Mouse (Mus musculus) ES-CJ7 (cell line): Measurements from ENCODE around the gene Stap2.

Source experiments
- DNase-seq: peaks from one replicate; pipeline ENCODE4 v3.0.0; 2011; ENCODE audit warnings: low read depth, low spot score

Stap2 gene

GRCm38 (mm10) chr17:56024931-56025330, 19.5 kb upstream of the Stap2 start:
- DNase-seq = no peak

- DNase-seq = no peak
Measured at GRCm38 (mm10) chr17:56024476-56024875, 19.1 kb upstream of the Stap2 start.

DNA sequence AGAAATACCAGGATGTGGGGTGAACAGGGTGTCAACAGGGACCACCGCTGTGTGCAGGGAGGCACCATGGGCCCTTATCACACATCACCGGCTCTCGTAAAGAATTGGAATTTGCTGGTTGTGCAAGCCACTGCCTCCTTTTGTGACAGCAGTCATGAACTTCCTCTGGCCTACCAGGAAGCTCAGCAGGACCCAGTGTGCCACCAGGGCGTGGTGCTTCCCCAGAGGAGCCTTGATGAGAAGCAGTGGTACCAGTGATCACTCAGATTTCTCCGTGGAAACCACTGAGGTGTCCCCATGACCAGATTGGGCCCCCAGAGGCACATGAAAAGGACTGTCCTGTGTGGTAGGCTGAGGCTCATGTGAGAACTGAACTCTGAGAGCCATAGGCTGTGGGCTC, 18.0 kb upstream of the Stap2 start:
- no peak for DNase-seq

GRCm38 (mm10) chr17:56022989-56023290, 17.6 kb upstream of the Stap2 start:
- DNase-seq = no peak

DNA sequence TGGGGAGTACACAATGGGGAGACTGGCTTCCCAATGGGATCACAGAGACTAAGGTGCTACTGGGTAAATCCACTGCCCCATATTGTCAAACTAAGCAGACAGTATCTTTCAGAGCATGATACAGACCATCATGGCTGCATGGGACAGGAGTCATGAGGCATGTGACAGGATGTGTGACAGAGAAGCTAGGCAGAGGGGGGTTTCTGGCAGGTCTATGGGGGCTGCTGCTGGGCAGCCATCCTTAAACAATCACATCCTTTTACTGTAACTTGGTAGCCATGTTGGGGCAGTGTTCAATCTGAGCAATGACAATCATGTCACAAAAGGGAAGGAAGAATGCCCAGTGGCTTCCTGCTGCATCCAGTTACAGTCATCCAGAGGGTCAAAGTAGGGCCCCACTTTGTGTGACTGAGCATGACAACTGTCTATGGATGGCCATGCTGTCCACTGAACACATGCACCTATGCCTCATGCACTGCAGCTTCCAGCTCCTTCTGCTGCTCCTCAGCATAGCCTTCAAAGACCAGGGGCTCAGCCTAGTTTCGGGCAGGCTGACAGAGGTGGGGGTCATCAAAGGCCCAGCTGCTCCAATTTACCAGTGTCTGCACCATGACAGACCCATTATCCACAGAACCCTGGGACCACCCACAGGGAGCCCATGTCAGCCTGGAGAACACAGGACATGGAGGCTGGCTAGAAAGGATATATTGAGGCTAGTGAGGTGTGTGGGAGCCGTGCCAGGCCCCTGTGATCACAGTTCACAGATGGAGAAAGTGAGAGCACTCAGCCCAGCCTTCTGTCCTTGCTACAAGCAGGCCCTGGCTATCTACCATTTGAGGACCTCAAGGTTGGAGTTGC, 17.0 kb upstream of the Stap2 start:
- DNase-seq = no peak

- no peak for DNase-seq
Measured at GRCm38 (mm10) chr17:56021161-56021910, 16.0 kb upstream of the Stap2 start.

DNA sequence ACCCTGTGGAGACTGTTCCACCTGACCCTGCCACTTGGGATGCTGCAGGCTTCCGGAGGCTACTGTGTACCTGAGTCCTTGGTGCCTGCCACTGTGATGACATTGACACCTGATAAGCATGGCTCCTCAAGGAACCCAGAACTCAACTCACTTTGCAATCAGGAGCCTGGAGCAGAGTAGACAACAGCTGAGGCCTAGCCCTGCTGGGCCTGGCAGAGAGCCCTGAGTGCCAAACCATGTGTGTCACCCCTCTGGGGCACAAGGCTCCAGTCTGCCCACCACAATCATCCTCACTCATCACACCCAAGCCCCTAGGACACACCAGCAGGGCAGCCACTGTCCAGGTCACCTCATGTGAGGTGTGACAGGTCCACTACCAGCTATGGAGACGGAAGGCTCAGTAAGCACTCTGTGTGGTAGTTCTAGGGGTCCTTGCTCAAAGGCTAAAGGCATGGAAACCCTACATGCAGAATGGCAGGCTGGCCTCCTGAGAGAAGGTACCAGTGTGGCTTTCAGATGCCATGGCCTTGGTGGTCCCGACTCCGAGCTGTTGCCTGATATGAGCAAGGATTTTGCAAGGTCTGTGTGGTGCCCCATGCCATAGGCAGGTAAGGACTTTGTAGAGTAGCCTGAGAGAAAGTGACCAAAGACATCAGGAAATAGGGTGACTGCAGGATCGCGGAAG, 15.2 kb upstream of the Stap2 start:
- DNase-seq = no peak

DNA sequence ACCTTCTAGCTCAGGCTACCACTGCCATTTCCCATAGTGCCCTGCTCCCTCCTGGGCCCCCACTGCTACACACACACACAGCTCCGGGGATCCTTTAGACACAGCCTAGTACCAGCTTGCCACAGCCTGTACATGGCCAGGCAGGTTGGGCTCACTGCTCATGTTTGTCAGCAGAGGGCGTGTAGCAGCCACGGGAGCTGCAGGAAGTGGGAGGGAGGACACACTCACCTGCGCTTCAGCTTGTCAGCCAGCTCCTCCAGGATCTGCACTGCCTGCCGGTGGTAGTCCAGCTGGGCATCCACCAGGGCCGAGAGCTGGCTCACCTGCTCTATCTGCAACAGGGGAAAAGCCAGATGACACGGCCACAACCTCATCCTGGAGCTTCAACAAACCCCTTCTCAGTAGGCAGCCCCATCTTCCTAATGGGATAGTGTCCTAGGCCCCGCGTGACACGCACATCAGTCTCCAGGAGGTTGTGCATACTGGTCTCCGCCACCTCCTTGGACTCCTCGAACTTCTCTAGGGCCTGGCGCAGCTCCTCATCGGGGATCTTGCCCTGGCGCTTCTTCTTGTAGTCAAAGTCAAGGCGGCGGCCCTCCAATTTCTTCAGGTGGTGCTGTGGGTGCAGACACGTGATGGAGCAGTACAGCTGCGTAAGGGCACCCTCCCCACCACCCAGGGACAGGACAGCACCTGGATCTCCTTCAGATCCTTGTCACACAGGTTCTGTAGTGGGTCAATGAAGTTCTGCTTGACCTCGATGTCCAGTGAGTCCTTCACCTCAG, 13.2 kb upstream of the Stap2 start:
- peak; percentile 79 for DNase-seq

GRCm38 (mm10) chr17:56017848-56018247, 12.5 kb upstream of the Stap2 start:
- no peak for DNase-seq

- no peak for DNase-seq
Measured at GRCm38 (mm10) chr17:56016793-56017785, 11.7 kb upstream of the Stap2 start.

DNA sequence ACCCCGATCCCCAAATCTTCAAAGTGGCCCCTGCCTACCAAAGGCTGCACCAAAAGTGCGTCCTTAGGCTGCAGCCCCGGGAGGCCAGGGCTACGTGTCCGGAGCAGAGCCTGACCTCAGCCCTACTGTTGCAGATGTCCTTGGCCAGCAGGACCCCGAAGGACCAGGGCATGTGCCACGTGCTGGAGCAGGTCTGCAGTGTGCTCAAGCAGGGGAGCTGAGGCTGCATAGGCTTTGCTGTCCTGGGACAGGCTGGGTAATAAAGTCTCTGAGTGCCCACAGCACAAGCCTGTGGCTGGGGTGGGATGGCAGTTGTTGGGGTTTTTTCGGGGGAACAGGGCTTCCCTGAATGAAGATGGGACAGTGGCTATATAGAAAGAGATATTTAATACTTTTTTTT, 11.0 kb upstream of the Stap2 start:
- no peak for DNase-seq

GRCm38 (mm10) chr17:56015293-56015692, 9.9 kb upstream of the Stap2 start:
- no peak for DNase-seq

GRCm38 (mm10) chr17:56011441-56011840, 6.1 kb upstream of the Stap2 start:
- no peak for DNase-seq

- peak; percentile 75 for DNase-seq
Measured at GRCm38 (mm10) chr17:56010681-56011080, 5.3 kb upstream of the Stap2 start.

GRCm38 (mm10) chr17:56010255-56010654, 4.9 kb upstream of the Stap2 start:
- no peak for DNase-seq

DNA sequence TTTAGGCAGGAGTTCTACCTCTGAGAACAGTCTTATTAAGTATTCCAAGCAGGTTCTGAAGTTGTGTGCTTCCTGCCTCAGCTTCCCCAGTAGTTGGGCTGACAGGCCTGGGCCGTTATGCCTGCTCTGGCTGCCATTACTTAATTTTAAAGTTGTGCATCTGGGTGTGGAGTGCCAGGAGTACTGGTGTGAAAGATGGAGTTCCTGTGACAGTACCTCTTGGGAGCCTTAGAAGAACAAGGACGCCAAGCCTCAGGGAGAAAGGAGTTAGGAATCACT, 4.5 kb upstream of the Stap2 start:
- DNase-seq = no peak

DNA sequence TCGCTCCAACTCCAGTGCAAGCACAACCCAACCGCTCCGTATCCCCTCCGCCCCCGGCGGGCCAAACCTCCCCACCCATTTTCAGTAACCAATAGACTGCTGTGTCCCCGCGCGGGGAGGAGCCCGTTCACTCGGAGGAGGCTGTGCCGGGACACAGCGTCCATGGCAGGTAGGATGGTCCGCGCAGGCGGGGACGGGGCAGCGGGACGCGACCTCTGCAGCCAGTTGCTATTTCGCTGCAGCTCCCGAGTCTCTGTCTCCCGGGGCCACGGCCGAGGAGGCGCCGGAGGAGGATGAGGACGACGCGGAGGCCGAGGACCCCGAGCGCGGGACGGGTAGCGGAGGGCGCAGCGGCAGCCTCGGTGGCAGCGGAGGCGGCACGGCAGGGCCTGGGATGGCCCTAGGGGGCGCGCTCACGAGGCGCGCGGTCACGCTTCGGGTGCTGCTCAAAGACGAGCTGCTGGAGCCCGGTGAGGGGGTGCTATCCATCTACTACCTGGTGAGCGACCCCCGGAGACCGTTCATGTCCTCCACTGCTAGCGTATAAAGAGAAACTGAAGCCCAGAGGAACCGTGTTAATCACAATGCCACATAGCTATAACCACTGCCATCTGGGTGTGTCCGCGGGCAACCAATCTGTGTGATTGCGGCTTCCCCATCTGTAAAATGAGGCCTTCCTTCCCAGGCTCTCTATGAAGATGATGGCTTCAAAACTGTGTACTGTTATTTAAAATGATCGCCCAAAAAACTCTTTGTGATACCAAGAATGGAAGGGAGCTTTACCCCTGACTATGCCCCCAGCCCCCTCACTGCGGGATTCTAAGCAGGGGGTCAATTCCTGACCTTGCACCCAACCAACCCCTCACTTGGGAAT, 3.9 kb upstream of the Stap2 start:
- DNase-seq = peak; percentile 88

GRCm38 (mm10) chr17:56008356-56009087, 3.1 kb upstream of the Stap2 start:
- DNase-seq = peak; percentile 98
